In the genomic region with DNA sequence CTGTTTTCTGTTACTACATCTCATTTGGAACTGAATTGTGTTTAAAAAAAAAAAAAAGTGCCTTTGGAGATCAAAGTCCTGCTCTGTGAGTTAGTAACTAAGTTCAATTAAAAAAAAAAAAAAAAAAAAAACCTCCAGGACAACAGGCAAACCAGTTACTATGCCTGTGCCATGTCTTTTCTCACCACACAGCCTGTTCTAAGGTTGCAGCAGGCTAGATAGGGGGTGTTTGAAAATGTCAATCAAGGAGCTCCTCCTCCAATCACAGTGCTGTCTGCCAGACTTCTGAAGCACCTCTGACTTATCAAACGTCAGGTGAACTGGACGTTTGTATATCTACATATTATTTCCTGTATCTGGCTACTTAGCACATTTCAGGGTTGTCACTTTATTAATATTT, we compare ENCODE assay signal across 20 mouse cellular contexts.
"Had no signal": no experiment of that assay in that cellular context is flagged by ENCODE, and none has a peak within 500 bp of the region (broad histone marks: within the 10 kb centered on the region; RNA-seq: fewer than 3 reads in every experiment).

No protein-coding gene starts in this region.

- H3K36me3 ChIP-seq: limb, embryonic 12.5 days; limb, embryonic 15.5 days; liver, embryonic 12.5 days; liver, embryonic 15.5 days; midbrain, embryonic 12.5 days; midbrain, embryonic 15.5 days; neural tube, embryonic 12.5 days; neural tube, embryonic 15.5 days had no signal

- DNase-seq: left cerebral cortex, postnatal 4 days; lung, adult 2 months; lung, postnatal 14 days; lung, postnatal 4 days; right cerebral cortex, adult 18-20 months; right cerebral cortex, postnatal 14 days; right cerebral cortex, postnatal 4 days; thymus, postnatal 25 days had no signal

- ATAC-seq: hindbrain, postnatal 0 days; inflammation-experienced regulatory T-cells, adult 6 months; intestine, embryonic 16.5 days; liver, embryonic 12.5 days; midbrain, embryonic 15.5 days had no signal

- H3K27ac ChIP-seq: hindbrain, postnatal 0 days; limb, embryonic 12.5 days; limb, embryonic 15.5 days; liver, embryonic 12.5 days; liver, embryonic 15.5 days; midbrain, embryonic 12.5 days; midbrain, embryonic 15.5 days; neural tube, embryonic 12.5 days; neural tube, embryonic 15.5 days; stomach, postnatal 0 days had no signal

- H3K27me3 ChIP-seq: limb, embryonic 12.5 days; limb, embryonic 15.5 days; liver, embryonic 12.5 days; liver, embryonic 15.5 days; midbrain, embryonic 12.5 days; midbrain, embryonic 15.5 days; neural tube, embryonic 12.5 days; neural tube, embryonic 15.5 days had no signal

- H3K9me3 ChIP-seq: limb, embryonic 12.5 days; limb, embryonic 15.5 days; liver, embryonic 12.5 days; liver, embryonic 15.5 days; midbrain, embryonic 12.5 days; midbrain, embryonic 15.5 days; neural tube, embryonic 12.5 days; neural tube, embryonic 15.5 days had no signal

- H3K4me3 ChIP-seq: limb, embryonic 12.5 days; limb, embryonic 15.5 days; liver, embryonic 12.5 days; liver, embryonic 15.5 days; midbrain, embryonic 12.5 days; midbrain, embryonic 15.5 days; neural tube, embryonic 12.5 days; neural tube, embryonic 15.5 days had no signal

- H3K4me1 ChIP-seq: limb, embryonic 15.5 days; liver, embryonic 12.5 days; liver, embryonic 15.5 days; midbrain, embryonic 12.5 days; midbrain, embryonic 15.5 days; neural tube, embryonic 12.5 days; neural tube, embryonic 15.5 days had no signal

- H3K4me2 ChIP-seq: limb, embryonic 12.5 days; limb, embryonic 15.5 days; liver, embryonic 12.5 days; liver, embryonic 15.5 days; midbrain, embryonic 12.5 days; midbrain, embryonic 15.5 days; neural tube, embryonic 12.5 days; neural tube, embryonic 15.5 days had no signal

- H3K9ac ChIP-seq: limb, embryonic 12.5 days; limb, embryonic 15.5 days; liver, embryonic 12.5 days; liver, embryonic 15.5 days; midbrain, embryonic 12.5 days; midbrain, embryonic 15.5 days; neural tube, embryonic 12.5 days; neural tube, embryonic 15.5 days had no signal
